Mouse (Mus musculus): ENCODE results near the gene Pard3b.
A peak's percentile ranks its signal among the peaks of the same experiment; 100 is the strongest.

The Pard3b gene

DNA sequence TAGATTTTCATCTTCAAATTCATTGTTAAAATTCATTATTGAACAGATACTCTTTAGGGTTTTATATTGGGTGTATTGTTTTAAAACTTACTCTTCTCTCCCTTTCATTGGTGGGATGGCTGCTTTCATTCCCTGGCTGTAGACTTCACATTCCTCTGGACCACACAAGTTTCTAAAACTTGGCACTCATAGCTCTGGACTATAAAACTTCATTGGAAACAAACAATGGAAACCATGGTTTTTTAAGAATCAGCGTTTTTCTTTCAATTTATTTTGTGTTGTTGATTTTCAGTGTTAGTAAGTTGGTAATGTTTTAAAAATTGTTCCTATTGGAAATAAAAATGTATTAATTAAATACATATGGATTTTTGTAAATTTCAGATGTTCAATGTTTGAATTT lies 118.1 kb downstream of the Pard3b start:
- DNase-seq, result no peak

DNA sequence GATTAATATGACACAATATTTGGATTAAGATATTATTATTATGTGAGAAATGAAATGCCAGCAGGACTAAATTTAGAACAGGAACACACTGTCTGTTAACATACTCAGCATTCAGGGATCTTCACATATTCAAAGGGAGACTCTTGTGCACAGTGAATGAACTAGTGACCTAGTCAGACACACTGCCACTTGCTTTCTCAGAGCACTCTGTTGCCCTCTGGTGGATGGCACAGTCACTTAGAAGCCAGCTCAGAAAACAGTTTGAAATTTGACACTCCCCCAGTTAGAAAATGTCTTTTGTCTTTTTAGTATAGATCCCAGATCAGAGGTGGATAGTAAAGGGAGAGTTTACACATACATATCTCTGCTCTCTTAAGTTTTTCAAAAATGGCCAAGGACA lies 132.6 kb downstream of the Pard3b start:
- DNase-seq, result peak; percentile 40

DNA sequence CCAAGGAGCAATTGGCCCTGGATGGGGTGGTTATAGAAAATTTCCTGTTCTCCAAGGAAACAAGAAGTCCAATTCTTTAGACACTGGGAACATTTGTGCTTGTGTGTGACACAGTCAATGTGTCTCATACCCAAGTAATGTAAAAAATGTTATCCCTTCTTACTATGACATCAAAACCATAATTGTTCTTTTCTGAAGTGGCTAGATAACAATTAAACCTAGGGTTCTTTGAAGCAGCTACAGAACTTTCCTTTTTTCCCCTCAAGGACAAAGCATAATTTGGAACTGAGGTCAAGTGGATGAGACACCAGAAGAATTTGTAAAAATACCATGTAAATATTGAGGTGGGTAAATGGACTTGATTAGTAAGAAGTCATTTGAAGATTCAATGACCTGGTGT lies 140.1 kb downstream of the Pard3b start:
- DNase-seq, result no peak

DNA sequence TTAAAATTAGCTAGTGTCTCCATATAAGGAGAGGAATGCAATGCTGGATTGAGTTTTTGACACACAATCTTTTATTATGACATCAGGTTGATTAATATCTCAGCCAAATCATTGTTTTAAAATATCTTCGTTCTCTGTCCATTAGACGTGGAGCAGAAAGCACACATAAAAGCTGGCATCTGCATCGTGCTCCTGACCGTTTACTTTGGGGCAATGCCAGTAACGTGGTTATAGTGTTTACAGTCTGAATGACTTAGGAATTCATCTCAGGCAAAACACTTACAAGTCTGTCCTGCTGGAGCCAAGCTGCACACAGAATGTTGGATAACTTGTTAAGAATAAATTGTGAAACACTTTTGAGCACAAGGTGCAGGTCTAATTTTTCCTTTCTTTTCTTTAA lies 141.3 kb downstream of the Pard3b start:
- no peak for DNase-seq

DNA sequence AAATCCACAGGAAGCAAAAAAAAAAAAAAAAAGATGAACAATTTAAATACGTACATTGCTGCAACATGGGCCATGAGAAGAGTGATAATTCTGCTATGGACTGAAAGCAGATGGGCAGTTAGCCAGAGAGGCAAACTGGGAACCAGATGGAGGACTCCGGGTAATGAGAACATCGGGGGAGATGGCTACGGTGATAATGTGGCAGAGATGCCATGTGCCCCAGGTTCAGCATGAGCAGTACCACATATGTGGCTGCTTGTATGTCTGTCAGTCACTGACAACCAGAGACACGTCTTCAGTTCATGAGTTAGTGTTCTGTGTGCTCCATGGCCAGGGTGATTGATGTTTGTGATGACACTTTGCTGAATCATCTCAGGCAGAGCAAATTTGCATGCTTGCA lies 157.7 kb downstream of the Pard3b start:
- no peak for DNase-seq

DNA sequence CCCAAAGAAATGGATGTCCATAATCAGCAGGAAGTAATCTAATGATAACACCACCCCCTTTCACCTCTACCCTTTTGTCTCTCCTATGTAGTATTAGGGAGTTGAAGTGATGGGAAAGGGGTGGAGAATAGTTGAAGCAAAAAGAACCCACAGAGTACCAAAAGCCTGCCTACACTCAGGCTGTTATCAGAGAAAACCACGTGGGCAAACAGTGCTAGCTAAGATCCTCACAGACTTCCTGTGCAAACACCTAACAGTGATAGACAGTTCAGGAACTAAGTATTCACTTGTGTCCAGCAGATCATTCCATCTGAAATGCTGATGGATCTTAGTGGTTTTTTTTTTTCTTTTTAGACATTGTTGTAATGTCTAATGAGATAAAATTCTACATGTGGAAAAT lies 181.6 kb downstream of the Pard3b start:
- no peak for DNase-seq

DNA sequence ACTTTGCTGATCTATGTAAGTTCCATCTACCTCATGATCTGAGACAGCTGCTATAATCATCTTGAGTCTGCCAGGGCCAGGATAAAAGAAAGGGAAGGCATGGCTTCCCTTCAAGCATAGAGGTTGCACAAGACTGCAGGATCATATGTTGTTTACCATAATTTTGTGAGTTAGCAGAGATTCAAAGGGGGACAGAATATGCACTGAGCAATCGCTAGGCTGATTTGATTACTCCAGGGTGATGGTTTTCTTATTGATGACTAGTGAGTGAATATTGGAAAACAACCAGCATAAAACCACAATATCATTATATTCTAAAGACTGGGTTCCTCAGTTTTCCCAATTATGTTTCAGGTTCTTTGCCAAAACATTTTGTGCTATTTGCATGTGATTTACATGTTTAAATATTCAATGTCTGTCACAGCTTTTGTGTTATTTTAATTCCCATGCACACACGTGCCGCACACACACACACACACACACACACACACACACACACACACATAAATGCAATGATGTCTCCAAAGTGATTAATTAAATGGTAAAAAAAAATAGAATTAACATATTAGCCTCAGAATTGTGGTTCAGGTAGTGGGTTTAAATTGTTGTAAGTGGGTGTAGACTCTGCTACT lies 187.1 kb downstream of the Pard3b start:
- DNase-seq, result no peak

DNA sequence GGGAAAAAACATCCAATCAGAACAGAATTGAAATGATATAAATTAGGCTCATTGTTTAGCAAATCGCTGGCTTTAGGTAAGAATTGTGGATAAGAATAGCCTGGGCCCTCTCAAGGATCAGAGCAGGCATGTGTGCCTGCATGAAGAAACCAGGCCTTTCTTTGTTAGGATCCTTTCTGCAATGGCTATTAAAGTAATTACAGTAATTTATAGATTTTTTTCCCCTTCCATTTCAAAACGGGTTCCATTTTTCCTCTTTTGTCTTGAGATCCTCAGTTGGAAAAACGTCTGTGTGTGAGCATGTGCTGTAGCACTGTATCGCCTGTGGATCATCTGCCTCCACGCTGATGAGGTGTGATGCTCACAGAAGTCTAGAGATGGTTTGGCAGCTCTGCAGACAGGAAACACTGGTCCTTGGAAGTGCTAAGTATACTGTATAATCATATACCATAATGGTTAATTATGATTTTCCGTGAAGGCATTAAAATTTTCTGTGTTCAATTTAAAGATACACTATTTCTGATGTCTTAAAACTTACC lies 198.5 kb downstream of the Pard3b start:
- no peak for DNase-seq

DNA sequence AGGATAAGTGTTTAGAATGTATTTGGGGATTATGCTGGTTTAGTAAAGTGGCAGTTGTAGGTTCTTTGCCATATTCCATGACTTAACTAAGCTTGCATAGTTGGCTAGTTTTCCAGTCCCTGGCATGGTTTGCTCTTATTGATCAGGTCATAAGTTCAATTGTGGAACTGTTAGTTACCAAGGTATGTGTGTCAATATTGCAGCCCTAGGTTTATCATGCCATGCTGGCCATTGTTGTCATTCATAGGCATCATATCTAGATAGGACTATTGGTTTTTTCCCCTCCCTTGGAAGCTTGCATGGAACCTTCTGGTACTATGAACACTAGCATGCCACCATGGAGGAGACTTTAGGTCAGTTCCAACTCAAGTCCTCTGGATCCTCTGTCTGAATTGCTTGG lies 208.0 kb downstream of the Pard3b start:
- no peak for DNase-seq

DNA sequence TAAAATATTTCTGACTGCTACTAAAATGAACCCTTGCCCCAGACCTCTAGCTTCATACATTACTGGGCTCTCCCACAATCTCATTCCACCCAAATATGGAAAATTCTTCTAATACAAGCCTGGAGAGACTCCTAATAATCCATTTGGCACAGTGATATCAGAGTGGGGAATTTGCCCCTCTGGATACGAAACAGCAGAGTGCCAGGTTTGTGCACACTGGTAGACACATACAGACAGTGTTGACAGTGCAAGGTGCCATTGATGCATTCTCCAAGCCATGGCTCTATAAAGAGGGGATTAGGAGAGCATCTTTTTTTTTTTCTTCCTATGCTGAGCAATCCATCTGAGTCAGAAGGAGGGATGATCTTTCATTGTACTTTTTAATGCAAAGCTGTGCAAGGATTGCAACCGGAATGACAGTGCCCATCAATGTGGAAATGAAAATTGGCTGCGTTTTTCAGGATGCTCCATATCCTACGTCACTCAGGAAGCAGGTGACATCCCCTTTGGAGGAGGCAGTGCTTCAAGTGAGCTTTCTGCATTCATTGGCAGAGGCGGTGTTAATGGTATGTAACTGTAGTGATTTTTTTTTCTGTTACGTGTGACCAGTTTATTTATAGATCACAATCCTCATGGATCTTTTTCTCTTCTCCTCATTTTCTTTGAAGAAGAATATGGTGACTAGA lies 210.5 kb downstream of the Pard3b start:
- DNase-seq, result no peak

DNA sequence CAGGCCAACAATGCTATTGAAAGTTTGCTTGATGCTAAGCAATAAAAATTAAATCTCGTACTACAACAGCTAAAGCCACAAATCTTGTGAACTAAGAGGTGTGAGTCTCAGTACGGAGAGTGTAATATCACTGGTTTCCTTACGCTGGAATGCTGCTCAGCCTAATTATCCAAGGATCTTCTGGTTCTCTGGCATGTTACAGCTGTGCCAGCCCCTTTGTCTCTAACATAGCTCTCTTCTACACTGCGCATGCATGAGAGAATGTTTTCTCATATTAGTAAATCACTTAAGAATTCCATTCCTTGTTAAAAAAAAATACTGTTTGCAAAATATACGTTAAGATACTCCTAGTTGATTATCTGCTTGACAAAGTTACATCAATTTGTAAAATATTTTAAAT lies 211.8 kb downstream of the Pard3b start:
- no peak for DNase-seq

DNA sequence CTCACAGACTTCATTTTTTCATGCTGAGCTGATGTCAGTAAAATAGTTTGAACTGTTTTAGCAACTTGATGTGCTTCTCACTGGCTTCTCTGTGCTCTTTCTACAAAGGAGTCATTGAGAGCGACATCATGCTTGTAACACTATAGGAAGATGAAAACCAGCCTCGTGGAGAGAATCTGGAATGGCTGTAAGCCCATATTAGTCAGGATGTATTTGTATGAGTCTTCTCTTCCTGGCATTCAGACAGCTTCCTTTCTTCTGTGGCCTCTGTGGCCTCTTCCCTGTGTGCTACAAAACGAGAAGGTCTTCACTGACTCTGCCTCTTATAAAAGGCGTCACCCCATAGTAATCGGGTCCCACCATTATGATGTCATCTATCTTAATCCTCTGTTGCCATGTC lies 212.6 kb downstream of the Pard3b start:
- no peak for DNase-seq

DNA sequence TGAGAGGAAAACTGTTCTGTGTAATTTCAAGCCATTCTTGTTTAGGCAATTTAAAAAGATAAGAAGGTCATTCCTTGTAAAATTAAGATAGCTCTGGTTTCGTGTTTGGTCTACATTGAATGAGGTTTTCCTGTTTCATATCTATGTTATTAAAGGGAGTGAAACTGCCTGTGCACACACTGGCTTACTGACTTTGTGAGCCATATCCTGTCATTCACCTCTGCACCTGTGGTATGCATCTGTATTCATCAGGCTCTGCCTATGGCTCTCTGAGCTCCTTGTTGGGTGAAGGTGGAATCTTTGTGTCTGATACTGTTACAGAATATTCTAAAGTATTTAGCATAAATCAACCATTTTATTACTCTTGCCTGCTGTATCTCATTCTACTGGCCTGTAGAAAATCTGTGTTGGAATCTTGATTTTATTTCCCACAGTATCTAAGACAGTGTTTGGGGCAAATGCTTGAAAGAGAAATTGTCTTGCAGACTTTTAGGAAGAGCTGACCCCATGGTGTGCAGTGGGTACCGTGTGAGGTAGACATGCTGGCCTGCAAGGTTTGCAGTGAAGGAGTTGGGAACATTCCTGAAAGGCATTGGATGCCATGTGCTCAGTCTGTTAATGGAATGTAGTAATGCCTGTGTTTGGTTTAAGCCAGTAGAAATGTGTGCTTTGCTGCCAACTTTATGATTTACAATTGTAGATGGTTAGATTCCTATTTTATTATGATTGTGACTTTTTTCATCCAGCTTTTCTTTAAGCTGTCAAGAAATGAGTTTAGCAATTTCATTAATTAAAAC lies 228.9 kb downstream of the Pard3b start:
- DNase-seq, result no peak

DNA sequence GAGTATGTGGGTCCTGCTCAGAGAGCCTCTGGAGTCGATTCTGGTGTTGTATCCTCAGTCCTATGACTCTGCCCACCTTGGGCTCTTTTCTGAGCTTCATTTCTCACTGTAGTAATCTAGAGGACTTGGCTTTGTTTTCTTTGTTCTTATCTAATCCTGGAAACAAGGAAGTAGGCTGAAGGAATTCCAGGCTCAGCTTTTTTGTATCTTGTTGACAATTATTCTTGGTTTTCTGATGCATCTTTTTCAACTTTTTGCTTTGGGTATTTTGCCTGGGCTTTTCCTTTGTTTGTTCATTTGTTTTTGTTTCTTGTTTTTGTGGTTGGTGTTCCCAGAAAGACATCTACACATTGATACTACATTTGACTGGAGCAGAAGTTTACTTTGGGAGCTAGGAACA lies 236.3 kb downstream of the Pard3b start:
- DNase-seq, result no peak

DNA sequence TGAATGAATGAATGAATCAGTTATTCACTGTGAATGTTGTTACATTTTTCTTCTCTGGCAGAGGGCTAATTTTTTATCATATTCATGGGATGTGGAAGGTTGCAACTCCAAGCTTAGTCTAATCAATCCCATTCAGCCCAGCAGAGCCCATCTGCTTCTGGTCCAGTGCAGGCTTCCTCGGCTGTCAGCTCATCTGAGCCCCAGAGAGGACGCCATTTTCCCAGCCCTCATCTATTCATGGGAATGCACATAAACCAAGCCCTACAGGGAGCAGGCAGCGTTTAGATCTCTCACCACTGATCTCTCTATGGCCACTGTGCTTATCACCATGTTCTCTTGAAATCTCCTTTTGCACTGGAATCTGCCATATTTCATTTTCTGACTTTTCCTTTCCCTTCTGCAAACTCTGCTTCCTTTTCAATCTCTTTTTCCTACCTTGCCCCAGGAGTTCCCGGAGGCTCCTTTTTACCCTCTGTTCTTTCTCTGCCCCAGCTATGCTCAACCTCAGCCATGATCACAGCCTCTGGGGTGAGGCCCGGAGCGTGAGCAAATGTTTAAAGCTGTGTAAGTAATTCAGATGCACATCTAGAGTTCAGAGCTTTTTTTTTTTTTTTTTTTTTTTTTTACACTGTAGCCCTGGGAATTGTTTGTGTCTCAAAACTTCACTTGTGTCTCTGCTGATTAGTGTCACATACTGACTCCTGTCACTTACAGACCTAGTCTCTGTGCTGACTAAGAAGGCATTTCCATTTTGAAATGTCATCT lies 241.3 kb downstream of the Pard3b start:
- DNase-seq, result no peak

DNA sequence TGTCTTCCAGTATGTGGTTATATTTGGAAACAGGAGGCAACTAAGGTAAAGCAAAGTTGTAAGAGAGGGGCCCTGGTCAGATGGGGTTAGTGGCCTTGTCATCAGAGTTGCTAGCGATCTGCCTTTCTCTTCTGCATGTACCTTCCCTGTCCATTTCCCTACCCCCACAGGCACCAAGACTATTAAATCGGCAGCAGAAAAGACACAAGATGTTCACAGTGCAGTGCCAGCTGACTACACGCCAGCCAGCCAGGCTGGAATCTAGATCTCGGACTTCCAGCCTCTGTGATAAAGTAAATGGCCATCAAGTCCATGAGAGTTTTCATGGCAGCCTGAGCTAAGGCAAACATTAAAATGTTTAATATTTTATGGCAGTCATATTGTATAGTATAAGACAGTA lies 257.4 kb downstream of the Pard3b start:
- no peak for DNase-seq

DNA sequence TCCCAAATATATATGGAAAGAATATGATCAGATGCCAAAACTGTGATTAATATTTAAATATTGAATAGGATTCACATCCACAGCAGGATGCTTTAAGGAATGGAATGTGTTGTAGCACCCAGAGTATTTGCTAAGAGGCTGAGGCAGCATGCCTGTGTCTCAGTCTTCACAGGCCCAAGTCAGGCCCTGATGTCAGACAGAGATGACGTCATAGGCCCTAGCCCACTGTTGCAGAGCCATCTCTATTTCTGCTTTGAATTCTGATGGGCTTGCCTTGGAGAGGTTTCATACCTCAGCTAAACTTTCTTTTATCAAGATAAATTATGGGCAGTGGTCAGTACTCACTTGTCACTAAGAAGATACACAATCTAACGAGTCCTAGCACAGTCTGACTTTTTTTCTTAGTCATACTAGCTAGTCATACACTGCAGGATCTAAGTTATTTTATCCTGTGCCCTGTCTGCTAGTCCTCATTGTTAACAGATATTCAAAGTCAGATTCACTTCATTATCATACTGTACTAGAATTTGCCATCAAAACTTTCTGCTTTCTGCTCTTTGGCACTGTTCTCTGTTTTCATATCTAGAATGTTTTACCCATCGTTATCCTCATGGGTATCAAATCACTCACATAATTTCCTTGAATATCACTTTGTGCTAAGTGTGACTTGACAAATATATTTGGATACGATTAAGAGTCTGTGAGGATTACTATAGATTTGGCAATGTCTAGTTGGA lies 264.8 kb downstream of the Pard3b start:
- no peak for DNase-seq

DNA sequence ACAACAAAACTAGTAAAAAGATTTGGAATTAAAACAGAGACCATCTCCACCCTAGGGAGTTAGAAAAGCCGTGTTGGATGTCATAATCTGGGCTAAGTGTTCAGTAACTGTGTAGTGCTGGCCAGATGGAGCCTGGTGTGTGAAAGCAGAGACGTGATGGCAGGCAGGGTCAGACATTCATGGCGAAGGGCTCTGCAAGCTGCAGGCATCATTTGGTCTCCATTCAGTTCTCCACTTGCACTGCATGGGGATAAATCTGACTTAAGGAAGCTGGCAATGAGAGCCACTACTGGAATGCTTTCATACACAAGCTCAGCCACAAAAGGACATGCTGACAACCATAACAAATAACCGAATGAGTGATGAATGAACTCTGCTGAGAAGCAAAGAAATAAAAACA lies 265.4 kb downstream of the Pard3b start:
- no peak for DNase-seq

DNA sequence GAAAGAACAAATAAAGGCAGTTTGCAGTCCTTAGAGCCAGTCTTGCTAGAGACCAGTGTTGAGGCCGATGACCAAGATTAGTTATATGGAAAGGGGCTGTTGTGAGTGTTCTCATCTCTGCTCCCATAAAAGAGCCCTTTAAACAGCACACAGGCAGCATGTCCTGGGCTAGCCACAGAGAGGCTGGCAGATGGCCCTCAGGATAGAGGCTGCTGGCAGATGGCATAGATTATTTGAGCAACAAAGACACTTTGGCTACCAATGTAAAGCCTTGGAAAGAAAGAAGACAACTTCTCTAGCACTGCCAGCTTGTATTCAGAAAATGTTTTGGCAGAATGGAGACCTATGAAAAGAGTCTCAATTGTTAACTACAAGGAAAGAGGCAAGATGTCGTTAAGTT lies 274.3 kb downstream of the Pard3b start:
- DNase-seq, result no peak

DNA sequence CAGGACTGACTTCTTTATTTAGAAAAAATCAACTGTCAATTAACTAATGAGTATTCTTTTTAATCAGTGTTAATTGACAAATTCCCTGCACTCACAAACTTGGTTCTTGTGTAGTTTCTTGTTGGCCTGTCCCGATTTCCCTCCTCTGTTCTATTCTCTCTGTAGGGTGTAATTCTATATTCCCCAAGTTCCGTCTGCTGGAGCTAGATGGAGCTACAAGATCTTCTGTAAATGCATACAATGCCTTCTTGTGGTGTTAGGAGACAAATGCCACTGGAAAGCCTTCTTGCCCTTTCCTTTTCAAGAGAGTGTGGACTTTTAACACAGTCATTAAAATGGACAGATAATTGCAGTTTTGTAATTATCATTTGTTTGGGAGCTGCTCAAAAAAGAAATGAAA lies 286.3 kb downstream of the Pard3b start:
- DNase-seq, result no peak

DNA sequence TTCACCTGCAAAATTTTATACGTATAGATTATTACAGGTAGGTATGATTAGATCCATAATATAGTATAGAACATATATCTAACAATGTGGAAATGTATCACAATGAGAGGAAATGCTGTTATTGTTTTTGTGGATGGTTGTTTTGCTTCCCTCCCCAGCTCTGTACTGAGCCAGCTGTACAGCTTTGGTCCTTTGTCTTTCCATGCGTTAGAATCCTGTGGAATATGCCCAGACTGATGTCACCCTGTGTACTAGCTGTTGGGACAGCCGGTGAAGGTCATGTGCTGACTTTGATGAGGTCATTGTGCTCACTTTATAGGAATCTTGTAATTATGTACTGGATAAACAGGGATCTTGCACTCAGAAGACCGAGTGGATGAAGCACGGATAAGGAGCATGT lies 286.9 kb downstream of the Pard3b start:
- DNase-seq, result no peak

DNA sequence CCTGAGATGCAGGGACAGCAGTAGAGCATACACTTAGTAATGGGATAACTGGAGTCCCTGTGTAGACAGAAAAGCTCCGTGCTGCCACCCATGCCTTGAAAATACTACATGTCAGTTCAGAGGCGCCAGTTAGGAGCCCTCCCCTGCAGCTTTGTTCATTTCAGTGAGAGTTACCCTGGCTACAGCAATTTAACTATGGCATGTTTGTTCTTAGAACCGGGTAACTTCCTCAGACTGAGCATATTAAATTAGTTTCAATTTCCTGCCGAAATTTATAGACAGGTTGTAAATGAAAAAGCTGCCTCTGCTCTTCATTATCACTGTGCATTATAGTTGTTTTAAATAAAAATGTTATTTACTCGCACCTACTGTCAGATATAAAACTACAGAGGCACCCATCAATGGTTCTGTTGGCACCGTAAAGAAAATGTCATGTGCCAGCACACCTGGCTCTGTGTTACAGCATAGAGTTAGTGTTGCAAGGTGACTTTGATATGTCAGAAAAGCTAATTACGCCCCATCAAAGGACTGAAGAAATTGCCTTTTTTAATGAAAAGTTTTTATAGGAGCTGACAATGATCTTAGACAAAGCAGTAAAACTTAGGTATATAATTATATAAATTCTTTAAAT lies 289.6 kb downstream of the Pard3b start:
- DNase-seq, result no peak

Data from right cerebral cortex, postnatal 25 days (tissue).